Mouse (Mus musculus) bone marrow, adult 2 months (tissue): Measurements from ENCODE around the gene Ankrd34a.

ENCODE experiments used
- CTCF ChIP-seq: fragments of 200-500 bp; IDR thresholded peaks from 2 replicates; pipeline ENCODE4 v1.5.1; 2011; ENCODE audit warnings: low read length, control low read depth; ENCODE audit not compliant: control insufficient read depth, insufficient read depth
- POLR2A ChIP-seq: fragments of 200-500 bp; IDR thresholded peaks from 2 replicates; pipeline ENCODE4 v1.6.1; 2011; ENCODE audit warnings: low read depth, mild to moderate bottlenecking, control low read depth, low read length, borderline replicate concordance; ENCODE audit not compliant: control insufficient read depth

DNA sequence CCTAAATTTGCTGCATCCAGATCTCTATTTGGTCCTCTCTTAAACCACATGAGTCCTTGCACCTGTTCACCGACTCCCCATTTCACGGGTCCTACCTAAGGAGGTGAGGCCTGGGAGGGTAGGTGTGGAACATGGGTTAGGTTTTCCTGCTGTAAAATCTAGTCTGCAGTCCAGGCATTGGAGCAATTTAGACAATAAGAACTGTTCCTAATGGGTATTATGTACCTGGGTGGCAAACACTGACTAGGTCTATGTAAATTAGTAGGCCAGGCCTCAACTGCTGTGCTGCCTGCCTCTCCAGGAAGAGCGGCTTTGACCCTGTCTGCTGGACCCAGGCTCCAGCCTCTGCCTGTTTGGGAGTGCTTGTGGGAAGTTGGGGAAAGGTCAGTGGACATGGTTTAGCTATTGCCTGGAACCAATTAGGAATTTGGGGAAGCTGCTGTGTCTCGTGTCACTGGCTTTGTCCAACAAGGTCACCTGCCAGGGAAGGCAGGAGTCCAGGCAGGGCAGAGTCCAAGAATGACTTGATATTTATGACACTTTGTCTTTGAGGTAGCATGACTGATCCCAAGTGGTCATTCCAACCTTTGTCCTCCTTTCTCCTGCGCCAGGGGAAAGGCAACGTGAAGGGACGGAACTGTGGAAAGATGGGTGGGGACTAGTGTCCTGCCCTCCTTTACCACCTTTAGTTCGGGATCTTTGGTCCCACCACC is 21.0 kb upstream of the Ankrd34a start:
- TF ChIP-seq POLR2A (no peak), CTCF (no peak)
